Comparison of ENCODE assay signal across 8 mouse cellular contexts in genomic region chr10:45066131-45066930, GRCm38 (mm10). TPM values are rescaled to one million over a fixed set of nuclear protein-coding genes. Genes with fewer than 3 reads are reported as not detected.
A peak's percentile ranks its signal among the peaks of the same experiment; 100 is the strongest.
DNase-seq lines count a peak whose midpoint lies in the region.

No protein-coding gene starts in this region.

- H3K36me3 ChIP-seq in forebrain, embryonic 10.5 days (replicated peaks) = no peaks in the 10 kb centered on the region

- H3K27ac ChIP-seq in forebrain, embryonic 10.5 days = peak overlapping the region; percentile 96

- H3K9me3 ChIP-seq in forebrain, embryonic 10.5 days = no peaks in the 10 kb centered on the region

- H3K4me3 ChIP-seq in forebrain, embryonic 10.5 days = peak overlapping the region; percentile 84

- DNase-seq in adrenal gland, adult 2 months = peak; percentile 68
- no peak for DNase-seq in adrenal gland, postnatal 4 days (ENCODE audit: low spot score in 2 of 2)
- peak; percentile 28 for DNase-seq in ovary, postnatal 36 days (ENCODE audit: low spot score)
- no peak for DNase-seq in ovary, postnatal 14 days (ENCODE audit: low spot score)
- no peak for DNase-seq in forebrain, embryonic 10.5 days (ENCODE audit: extremely low spot score, low spot score)
- DNase-seq in liver = peak; percentile 52
- DNase-seq in retina, embryonic 14.5 days (ENCODE audit: low spot score) = peak; percentile 45
- DNase-seq in gastrocnemius, adult 8-10 months (ENCODE audit: low spot score in 2 of 2) = no peak

- H3K4me1 ChIP-seq in forebrain, embryonic 10.5 days = peaks cover 44% of the 10 kb centered on the region

- no peaks in the 10 kb centered on the region for H3K27me3 ChIP-seq in forebrain, embryonic 10.5 days (ENCODE audit: poor library complexity, severe bottlenecking)

- WGBS in forebrain, embryonic 10.5 days = 18% methylated on average over 12 of the region's 12 CpGs

RNA-seq across cellular contexts. Expression of gene Prep, which starts 0.7 kb away (rescaled TPM):
- 10 to 100 TPM; 19.2 to 22.4 TPM for total RNA-seq in adrenal gland, adult 2 months (2021)
- 13.2 and 14.2 TPM in 2 replicates for polyA plus RNA-seq in adrenal gland, adult 2 months (2012; rRNA removed)
- 10 to 100 TPM; 21.2 to 21.6 TPM for total RNA-seq in adrenal gland, postnatal 4 days (2021)
- polyA plus RNA-seq in forebrain, embryonic 10.5 days (2016; fragmentation: Nextera tagmentation; extraction: Ambion mirVana) = 38.2 and 40.2 TPM in 2 replicates
- 1 to 10 TPM; 6.1 to 6.6 (median 6.2) TPM for total RNA-seq in gastrocnemius, adult 8-10 months (2022)

Comparison
In these comparisons a context has a peak if more than half of its experiments do, and no peak if none do; other contexts are left out.
1. DNase-seq: peak in adrenal gland, adult 2 months (single experiment), ovary, postnatal 36 days (single experiment), liver (single experiment) and retina, embryonic 14.5 days (single experiment); none in adrenal gland, postnatal 4 days (0 of 2), ovary, postnatal 14 days (single experiment), forebrain, embryonic 10.5 days (single experiment) and gastrocnemius, adult 8-10 months (0 of 2).